Mouse (Mus musculus) embryonic fibroblast, embryonic 13.5 days (primary cell): ENCODE measurements at regions not wholly inside any gene's neighbourhood (a gene's known extent, or its start where the extent isn't known, plus 50 kb on each side); places are given as distances from the start of the nearest gene placed in this dataset.

Experiments used
- H3K27ac ChIP-seq: 2 replicates; pipeline ENCODE4 v1.5.1; 2012; ENCODE audit warnings: low read length, control low read depth, inconsistent platforms; ENCODE audit not compliant: insufficient read depth
- H3K4me1 ChIP-seq: 2 replicates; pipeline ENCODE4 v1.6.1; 2011; ENCODE audit warnings: low read length; ENCODE audit not compliant: control insufficient read depth, insufficient read depth
- H3K4me3 ChIP-seq: 2 replicates; pipeline ENCODE4 v1.5.1; 2011; ENCODE audit warnings: mild to moderate bottlenecking, control low read depth, low read length; ENCODE audit not compliant: insufficient read depth
- CTCF ChIP-seq: IDR thresholded peaks from 2 replicates; pipeline ENCODE4 v1.5.1; 2011; ENCODE audit warnings: mild to moderate bottlenecking, control low read depth, low read length, moderate library complexity, borderline replicate concordance; ENCODE audit not compliant: insufficient read depth
- POLR2A ChIP-seq: IDR thresholded peaks from 2 replicates; pipeline ENCODE4 v1.6.1; 2011; ENCODE audit warnings: low read depth, mild to moderate bottlenecking, control low read depth, low read length, moderate library complexity

GRCm38 (mm10) chr16:95913879-95914278 is 76.9 kb downstream of the Psmg1 start:
- H3K27ac ChIP-seq, result no peak overlapping the region
- TF ChIP-seq POLR2A (no peak), CTCF (no peak)
- no peaks in the 10 kb centered on the region for H3K4me1 ChIP-seq
- no peak overlapping the region for H3K4me3 ChIP-seq

- TF ChIP-seq POLR2A (no peak), CTCF (no peak)
- 0 out of 2 replicates have a peak, but pooled peaks cover 3% of the 10 kb centered on the region for H3K4me1 ChIP-seq
- no peak overlapping the region for H3K27ac ChIP-seq
- H3K4me3 ChIP-seq, result no peak overlapping the region
These were observed 86.1 kb downstream of the Psmg1 start for GRCm38 (mm10) chr16:95904531-95905165.

GRCm38 (mm10) chr16:95903383-95903913 is 87.3 kb downstream of the Psmg1 start:
- H3K4me3 ChIP-seq, result no peak overlapping the region
- TF ChIP-seq CTCF, result no peak
- TF ChIP-seq POLR2A, result no peak
- H3K27ac ChIP-seq, result no peak overlapping the region
- 0 out of 2 replicates have a peak, but pooled peaks cover 3% of the 10 kb centered on the region for H3K4me1 ChIP-seq

- no peak for TF ChIP-seq POLR2A
- TF ChIP-seq CTCF, result no peak
- H3K4me3 ChIP-seq, result no peak overlapping the region
- 0 out of 2 replicates have a peak, but pooled peaks cover 3% of the 10 kb centered on the region for H3K4me1 ChIP-seq
- H3K27ac ChIP-seq, result no peak overlapping the region
These were observed 88.6 kb downstream of the Psmg1 start for GRCm38 (mm10) chr16:95902177-95902576.

GRCm38 (mm10) chr16:95901388-95901787 is 89.4 kb downstream of the Psmg1 start:
- Histone ChIP-seq H3K4me3 (no peak overlapping the region), H3K27ac (no peak overlapping the region), H3K4me1 (0 out of 2 replicates have a peak, but pooled peaks cover 3% of the 10 kb centered on the region)
- TF ChIP-seq CTCF (no peak), POLR2A (no peak)

- no peak overlapping the region for H3K27ac ChIP-seq
These were observed 90.6 kb downstream of the Psmg1 start for GRCm38 (mm10) chr16:95900181-95900580.

GRCm38 (mm10) chr16:95899672-95900071 is 91.1 kb downstream of the Psmg1 start:
- Histone ChIP-seq H3K4me3 (no peak overlapping the region), H3K27ac (no peak overlapping the region), H3K4me1 (0 out of 2 replicates have a peak, but pooled peaks cover 3% of the 10 kb centered on the region)
- TF ChIP-seq POLR2A (no peak), CTCF (no peak)

More at GRCm38 (mm10) chr16:95900181-95900580, 90.6 kb downstream of the Psmg1 start:
- no peak overlapping the region for H3K4me3 ChIP-seq
- TF ChIP-seq POLR2A (no peak), CTCF (no peak)
- H3K4me1 ChIP-seq, result 0 out of 2 replicates have a peak, but pooled peaks cover 3% of the 10 kb centered on the region

GRCm38 (mm10) chr16:95897843-95898242 is 92.9 kb downstream of the Psmg1 start:
- no peak overlapping the region for H3K4me3 ChIP-seq
- H3K4me1 ChIP-seq, result 0 out of 2 replicates have a peak, but pooled peaks cover 3% of the 10 kb centered on the region
- peak overlapping the region; percentile 54 for H3K27ac ChIP-seq
- no peak for TF ChIP-seq POLR2A
- no peak for TF ChIP-seq CTCF

- Histone ChIP-seq H3K4me3 (no peak overlapping the region), H3K27ac (no peak overlapping the region), H3K4me1 (0 out of 2 replicates have a peak, but pooled peaks cover under 1% of the 10 kb centered on the region)
- no peak for TF ChIP-seq CTCF
- no peak for TF ChIP-seq POLR2A
These were observed 94.6 kb downstream of the Psmg1 start for GRCm38 (mm10) chr16:95896126-95896525.

GRCm38 (mm10) chr16:95893534-95894290 is 97.0 kb downstream of the Psmg1 start:
- Histone ChIP-seq H3K4me1 (no peaks in the 10 kb centered on the region), H3K4me3 (no peak overlapping the region), H3K27ac (no peak overlapping the region)
- TF ChIP-seq CTCF, result no peak
- no peak for TF ChIP-seq POLR2A
